Mouse (Mus musculus): ENCODE data around the gene Skor1.

Skor1 gene

DNA sequence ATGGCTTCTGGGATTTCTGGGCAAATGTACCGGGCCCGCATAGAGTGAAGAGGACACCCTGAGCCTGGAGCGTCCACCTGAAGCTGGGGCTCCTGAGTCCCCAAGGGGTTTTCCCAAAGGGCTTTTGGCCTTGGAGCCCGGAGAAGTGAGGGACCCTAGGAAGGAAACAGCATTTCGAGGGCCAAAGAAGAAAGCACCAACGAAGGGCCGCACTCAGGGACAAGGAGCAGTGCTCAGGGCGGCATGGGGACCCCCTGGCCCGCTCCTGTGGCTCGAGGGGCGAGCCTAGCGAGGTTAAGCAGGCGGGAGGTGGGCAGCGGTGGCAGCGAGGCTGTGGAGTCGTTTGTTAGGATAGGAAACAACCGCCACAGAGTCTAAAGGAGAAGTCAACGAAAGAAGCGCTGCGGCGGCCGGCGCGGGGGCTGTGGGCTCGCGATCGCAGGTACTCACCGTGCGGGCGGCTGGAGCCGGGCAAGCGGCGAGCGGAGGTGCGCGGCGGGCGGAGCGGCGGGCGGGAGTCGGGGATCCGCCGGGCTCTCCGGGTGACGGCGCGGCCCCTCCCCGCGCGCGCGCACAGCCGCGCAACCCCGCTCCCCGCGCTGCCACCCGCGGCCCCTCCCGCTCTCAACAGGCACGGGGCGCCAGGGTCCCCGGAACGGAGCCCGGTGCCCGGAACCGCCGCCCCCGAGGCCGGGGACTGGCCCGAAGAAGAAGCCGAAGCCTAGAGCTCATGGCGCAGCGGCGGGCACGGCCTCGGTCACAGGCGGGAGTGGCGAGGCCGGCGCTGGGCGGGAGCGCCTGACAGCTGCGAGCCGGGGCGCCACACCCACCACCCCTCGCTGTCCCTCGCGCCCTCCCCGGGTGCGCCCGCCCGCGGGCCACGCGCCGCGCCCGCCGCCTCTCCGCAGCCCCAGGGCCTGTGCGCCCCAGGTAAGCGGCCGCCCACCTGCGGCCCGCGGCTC, at the start of gene Skor1:
Skor1 (minus strand) TSS at position 552 of the 962 bp plus-strand sequence.
- no peak for DNase-seq (ENCODE audit: extremely low spot score, low read depth, low spot score)

DNA sequence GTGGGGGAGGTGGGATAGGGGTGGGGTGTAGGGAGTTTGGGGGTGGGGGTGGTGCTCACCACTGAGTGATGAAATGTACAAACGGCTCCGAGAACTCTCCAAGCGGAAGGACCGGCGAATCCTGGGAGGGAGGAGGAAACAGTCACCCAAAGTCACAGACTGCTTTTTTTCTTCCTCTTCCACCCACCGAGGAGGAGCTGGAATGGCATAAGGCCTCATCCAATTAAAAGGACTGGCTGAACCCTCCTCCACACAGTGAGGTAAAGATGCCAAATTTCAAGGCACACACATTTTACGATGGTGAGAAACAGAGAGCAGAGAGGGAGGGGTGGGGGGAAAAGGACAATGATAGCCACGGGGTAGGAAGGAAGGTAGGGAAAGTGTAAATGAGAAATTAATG, 48.5 kb upstream of the Skor1 start:
- DNase-seq (ENCODE audit: extremely low spot score, low read depth, low spot score) = no peak

DNA sequence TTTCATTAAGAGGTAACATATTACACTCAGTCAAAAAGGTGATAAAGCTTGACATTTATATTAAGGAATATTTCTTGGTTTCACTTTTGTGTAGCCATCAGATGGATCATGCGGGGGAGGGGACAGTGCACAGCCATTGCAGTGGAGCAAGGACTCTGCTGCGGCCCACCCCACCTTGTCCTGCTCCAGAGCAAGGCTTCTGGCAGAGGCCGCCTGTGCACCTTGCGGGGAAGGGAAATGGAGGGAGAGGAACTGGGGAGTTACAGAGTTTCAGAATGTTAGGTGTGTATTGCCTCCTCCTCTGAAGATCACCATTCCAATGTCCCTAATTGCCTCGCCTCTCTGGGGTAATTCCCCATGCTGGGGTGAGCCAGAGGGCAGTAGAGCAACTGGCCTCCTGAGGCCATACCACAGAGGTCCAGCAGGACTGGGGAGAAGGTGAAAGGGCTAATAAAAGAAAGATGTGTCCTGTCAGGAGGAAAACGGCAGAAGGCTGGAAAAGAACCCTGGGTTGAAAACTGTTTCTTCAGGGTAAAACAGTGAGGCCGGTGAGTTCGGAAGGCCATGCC, 47.4 kb upstream of the Skor1 start:
- no peak for DNase-seq (ENCODE audit: extremely low spot score, low read depth, low spot score)

DNA sequence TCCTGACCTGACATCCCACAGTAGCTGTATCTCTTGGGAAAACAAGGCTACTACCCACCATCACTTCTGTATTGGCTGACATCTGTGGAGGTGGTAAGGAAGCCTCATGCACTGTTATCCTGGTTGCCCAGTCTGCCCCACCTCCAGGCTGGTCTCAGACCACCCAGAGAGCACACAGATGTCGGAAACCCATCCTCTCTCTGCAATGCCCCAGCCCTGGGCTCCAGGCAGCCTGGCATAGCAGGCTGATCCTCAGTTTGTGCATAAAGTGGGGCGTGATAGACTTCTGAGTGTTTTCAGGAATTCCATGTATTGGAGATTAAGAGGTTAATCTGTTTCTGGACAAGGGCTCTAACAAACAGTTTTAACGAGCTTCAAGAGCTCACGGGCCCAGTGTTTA, 46.8 kb upstream of the Skor1 start:
- no peak for DNase-seq (ENCODE audit: extremely low spot score, low read depth, low spot score)

DNA sequence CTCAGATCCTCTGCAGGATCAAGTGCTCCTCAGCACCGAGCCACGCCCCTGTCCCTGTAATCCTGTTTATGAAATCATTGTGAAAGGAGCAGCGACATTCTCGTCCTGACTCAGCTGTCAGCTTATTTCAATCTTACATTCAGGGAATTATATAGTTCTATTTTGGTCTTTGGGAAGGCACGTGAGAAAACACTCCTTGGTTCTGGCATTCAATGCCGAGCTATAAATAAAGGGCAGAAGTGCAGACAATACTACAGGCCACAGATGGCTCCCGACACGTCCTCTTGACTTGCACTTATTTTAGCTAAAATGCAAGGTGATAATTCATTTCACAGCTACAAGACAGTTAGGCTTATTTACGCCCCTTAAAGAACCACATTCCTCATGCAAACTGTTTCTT, 46.0 kb upstream of the Skor1 start:
- DNase-seq (ENCODE audit: extremely low spot score, low read depth, low spot score) = no peak

DNA sequence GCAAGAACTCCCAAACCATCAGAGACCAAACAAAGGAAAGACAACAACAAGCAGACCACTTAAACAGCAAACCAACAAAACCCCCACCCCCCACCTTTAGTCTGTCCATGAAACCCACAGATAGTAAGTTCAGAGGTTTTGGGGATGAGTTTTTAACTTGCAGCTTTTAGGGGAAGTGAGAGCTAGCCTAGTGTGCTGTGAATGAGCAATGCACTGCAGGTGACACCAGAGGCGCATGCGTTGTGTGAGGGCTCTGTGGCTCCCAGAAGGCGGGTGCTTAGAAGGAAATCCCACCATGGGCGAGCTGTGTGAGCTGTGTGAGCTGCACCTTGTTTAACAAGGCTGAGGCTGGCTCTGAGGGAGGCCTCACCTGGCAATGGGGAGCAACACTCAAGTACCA, 44.0 kb upstream of the Skor1 start:
- DNase-seq (ENCODE audit: extremely low spot score, low read depth, low spot score) = no peak

DNA sequence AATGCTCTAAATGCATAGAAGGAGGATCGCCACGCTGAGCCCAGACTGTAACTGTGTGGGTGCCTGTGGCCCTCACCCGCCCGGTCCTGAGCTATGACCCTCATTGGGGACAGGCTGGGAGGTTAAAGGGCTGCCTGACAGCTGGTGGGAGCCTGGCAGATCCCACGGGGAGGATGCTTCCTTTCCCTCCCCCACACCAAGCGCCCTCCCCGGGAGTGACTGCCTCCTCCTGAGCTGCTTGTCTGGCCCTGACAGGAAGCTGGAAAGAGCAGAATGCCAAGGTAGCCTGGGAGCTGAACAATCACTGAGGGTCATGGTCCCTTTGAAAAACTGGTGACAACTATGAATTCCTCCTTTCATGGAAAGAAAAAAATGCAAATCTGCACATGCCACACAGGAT, 38.5 kb upstream of the Skor1 start:
- DNase-seq (ENCODE audit: extremely low spot score, low read depth, low spot score) = no peak

DNA sequence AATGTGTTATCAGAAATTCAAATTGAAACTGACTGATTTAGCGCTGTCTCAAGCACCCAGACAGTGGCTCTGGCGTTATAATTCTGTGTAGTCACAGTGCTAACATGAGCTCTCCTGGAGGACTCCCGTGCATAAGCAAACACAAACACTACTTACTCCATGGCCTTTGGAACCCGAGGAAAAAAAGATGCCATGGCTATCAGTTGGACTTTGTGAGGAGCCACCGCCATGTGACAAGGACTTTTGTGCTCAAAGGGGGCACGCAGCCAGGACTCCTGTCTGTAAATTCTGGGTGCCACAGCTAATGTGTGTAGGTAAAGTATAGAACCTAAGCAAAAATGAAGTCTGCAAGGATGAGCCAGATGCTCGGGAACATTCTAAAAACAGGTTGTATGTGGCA, 36.5 kb upstream of the Skor1 start:
- DNase-seq (ENCODE audit: extremely low spot score, low read depth, low spot score) = no peak

DNA sequence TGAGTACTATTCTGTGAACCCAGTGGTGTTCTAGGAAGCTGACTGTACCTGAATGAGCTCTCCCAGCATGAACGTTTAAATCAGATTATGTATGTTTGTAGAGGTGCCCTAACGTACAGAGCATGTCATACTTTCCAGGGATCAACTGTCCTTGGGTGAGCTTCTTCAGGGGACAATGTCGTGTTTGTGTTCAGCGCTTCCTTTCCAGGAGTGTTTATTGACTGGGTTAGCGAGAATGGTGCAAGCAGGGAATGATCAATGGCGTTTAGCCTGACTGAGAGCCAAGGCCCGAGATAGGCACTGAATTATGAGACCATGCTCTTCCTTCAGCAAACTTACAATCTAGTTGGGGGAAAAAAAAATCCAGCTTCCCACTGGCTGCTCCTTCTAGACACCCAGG, 35.1 kb upstream of the Skor1 start:
- no peak for DNase-seq (ENCODE audit: extremely low spot score, low read depth, low spot score)

DNA sequence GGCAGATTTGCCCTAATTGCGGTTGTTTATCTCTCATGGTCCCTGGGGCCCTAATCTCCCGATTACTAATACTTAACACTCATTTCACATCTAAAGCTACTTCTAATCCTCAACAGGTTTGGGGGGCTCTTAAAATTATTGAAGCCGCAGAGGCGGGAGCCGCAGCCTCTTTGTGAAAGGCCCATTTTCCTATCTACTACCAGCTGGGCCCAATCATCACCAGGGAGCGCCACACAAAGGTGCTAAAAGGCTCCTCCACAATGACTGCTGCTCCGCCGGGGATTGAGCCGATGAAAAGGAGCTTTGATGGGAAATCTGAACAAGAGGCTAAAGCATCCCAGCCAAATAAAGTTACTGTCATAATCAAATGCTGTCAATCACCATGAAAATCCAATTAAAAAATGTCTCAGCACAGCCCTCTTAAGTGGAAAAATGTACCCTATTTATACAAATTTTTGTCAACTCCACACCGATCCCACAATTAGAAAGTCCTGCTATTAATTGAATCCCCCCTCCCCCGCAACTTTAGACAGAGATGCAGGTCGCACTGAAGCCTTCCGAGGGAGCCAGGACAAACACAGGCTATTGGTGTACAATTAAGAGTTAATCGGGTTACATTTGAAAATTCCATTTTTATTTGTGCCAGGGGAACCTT, 33.7 kb upstream of the Skor1 start:
- no peak for DNase-seq (ENCODE audit: extremely low spot score, low read depth, low spot score)

DNA sequence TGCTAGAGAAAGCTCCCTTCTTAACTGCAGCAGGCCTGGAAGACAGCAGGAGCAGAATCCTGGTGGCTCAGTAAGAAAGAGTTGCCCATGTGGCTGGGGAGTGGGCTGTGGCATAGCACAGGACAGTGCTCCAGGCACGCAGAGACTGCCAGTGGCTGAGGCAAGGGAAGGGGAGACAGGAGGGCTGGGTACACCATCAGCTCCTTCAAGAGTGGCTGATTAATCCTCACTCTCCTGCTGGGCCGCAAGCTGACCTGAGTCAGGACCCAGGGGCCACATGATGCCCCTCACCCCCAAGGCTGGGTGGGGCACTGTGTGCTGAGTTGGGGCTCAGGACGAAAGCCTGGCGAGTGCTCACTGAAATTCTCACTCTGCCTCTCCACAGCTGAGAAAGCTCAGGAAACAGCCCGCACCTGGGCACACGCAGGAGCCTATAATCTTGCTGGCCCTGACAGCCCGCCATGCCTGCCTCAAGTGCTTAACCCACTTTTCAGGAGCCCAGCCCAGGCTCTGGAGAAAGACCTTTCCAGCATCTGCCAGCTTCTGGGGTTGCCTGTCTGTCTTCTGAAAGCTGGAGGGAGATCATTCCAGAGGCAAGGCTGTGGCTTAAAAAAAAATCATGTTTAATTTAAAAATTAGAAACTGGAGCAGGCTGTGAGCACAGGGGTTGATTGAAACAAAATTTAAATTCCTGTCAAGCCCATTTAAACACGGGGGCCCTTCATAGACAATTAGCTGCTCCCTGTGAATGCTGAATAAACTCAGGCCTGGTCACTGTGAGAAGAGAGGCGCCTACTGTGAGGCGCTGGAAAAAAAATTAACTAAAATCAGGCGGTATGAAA, 32.8 kb upstream of the Skor1 start:
- DNase-seq (ENCODE audit: extremely low spot score, low read depth, low spot score) = no peak

DNA sequence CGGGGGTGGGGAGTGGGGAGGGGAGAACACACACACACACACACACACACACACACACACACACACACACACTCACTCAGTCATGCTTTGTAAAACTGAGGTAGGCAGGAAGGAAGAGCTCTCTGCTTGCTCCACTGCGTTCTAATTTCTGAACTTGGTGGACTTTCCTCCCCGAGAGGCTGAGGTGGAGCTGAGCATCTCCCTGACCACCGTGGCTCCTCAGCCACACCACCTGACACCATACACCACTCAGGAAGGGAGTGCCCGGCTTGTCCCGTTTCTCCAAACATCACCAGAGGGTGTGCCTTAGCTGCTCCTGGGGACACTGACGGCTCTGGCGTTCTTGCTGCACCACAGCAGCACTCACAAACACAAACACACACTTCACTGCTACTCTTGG, 29.5 kb upstream of the Skor1 start:
- DNase-seq (ENCODE audit: extremely low spot score, low read depth, low spot score) = no peak

DNA sequence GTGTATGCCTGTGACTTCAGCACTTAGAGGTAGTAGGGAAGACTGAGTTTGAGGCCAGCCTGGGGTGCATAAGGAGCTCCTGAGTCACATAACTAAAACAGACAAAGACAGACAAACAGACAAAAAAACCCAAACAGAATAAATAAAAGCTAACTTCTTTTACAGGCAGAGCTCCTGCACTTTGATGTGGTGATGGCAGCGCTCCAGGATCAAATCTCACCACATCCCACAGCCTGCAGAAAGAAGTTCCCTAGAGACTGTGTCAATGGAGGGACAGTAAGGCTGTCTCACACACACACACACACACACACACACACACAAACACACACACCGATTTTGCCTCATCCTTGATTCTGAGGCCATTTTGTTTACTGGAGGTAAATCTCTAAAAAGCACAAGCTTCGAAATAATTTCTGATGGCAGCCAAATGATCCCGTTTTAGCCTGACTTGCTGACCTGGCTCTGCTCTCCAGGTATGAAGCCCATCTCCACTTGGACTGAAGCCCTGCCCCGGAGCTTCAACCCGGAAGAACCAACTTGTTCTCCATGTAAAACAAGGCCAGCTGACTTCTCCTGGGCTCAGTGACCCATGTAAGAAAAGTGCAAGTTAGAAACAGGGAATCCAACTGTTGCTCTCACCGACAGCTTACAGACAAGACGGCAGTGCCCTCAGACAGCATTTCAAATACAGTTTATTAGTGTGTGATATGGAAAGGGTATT, 25.4 kb upstream of the Skor1 start:
- DNase-seq (ENCODE audit: extremely low spot score, low read depth, low spot score) = no peak

DNA sequence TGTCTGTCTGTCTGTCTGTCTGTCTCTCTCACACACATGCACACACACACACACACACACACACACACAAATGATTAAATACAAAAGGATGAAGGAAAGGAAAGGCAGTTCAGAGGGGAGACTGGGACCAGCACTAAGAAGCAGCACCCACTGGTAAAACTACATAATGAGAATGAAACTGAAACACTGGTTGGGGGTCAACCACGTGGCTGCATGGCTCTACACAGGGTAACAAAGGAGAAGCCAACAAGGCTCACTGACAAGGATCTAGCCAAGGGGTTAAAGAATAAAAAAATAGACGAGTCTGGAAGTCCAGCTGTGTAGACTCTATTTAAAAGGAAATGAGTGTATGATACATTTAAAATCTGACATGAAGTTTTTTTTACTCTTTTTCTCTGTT, 23.2 kb upstream of the Skor1 start:
- no peak for DNase-seq (ENCODE audit: extremely low spot score, low read depth, low spot score)

DNA sequence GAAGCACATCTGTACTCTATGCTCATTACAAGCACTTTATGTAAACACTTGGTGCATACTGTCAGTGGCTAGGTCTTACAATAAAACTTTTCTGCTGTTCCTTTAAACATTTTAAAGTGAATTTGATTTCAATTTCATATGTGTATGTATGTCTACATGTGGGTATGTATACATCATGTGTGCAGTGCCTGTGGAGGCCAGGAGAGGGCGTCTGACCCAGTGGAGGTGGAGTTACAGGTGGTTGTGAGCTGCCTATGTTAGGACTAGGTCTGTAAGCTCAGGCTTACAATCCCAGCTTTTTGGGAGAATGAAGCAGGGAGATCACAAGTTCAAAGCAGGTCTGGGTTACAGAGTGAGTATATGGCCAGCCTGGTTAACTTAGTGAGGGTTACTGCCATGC, 20.4 kb upstream of the Skor1 start:
- DNase-seq (ENCODE audit: extremely low spot score, low read depth, low spot score) = no peak

DNA sequence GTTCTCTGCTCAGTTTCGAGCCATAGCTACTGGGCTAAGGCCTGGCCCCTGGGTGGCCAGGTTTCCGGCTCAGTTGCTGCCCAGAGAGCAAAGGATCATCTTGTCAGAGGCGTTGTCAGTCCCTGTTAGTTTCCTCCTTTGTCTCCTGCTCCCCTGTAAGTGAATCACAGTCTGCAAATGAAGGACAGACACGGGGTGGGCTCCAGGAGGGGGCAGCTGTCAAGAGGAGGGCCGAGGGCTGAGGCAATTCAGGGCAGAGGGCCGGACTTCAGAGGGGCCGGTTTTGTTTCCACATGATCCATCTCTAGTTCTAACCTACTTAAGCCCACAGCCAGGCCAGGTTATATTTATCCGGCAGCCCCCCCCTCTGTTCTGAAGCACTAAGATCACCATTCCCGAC, 16.3 kb upstream of the Skor1 start:
- no peak for DNase-seq (ENCODE audit: extremely low spot score, low read depth, low spot score)

DNA sequence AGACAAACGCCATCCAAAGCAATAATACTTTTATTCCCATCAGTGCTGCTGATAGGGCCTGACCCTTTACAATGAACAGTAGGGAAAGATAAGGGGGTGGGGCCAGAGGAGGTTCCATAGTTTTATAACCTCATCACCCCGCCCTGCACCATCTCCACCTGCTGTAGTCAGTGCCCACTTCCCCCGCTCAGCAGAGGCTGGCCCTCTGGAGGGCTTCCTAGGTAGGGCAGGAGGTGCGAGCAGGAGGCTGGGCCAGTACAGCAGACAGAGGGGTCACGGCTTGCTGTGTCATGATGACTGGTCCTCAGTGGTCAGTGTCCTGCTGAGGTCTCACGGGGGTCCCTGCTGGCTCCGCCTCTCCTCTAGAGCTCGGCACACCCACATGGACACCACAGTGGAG, 15.0 kb upstream of the Skor1 start:
- no peak for DNase-seq (ENCODE audit: extremely low spot score, low read depth, low spot score)

DNA sequence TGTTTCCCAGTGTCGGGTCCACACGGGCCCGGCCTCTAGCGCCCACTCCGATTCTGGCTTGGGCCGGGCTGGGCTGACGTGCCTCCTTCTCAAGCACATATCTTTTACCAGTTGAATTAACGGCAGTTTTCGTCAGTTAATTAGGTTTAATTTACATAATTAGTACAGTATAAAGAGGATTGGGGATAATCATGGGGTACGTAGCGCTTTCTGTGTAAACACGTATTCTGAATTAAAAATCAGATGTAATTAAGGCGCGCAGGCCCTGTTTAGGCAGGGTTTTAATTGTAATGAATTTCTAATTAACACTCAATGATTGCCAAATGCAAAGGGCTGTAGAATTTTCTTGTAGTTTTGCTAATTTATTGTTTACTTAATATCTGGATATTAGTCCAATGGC, 3.2 kb upstream of the Skor1 start:
- DNase-seq (ENCODE audit: extremely low spot score, low read depth, low spot score) = no peak

DNA sequence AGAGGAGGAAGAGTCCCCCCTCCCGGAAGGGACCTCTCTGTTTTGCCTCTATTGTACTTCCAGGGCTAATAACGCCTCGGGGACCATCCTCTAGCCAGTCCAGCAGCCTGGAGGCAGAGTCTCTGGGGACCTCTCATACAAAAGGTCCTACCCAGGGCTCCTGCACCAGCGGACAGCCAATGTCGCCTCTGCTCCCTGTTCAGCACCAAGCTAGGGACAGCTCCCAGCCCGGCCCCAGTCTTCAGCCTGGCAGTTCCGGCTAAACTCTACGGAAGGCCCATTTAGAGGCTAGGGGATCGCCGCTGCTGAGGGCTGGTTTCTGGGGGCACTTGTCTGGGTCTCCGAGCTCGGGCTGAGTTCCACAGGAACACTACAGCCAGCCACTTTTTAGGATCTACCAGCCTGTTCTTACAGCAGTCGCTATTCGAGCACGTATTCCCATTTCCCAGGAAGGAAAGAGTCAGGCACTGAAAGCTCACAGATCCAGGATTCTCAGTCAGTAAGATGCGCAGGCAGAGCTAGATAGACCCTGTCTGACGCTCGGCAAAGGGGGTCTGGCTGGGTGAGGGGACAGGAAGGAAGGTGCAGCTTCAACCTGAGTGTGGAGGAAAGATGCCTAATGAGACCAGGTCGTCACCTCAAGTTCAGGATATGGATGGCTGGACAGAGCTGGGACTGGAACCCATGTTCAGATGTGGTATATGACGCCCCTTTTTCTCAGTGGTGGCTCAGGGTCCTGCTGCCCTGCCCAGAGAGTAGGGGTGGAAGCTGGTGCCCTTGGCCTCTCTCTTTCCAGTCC, 2.5 kb upstream of the Skor1 start:
- DNase-seq (ENCODE audit: extremely low spot score, low read depth, low spot score) = no peak

Measured in hindlimb bud, embryonic 11.5 days (tissue).